Mouse (Mus musculus) heart, postnatal 36 days (tissue): Measurements from ENCODE around the gene Zfp639. TPM values are rescaled to one million over a fixed set of nuclear protein-coding genes. Genes with fewer than 3 reads are reported as not detected.

ENCODE experiments used
- total RNA-seq, 2 experiments: library from RNA; stranded (reverse); gene quantifications; 2 replicates each; pipeline ENCODE4 v1.2.3; 2021

The Zfp639 gene
- total RNA-seq, 2 experiments from 2014 or later, result 27.3 to 31.6 TPM

Other genes with a start within 250 kb of the Zfp639 start
- 1 to 10 TPM; 6.1 to 6.4 TPM for gene Zmat3, start 144.2 kb upstream of the Zfp639 start, total RNA-seq
- gene Pik3ca, start 112.6 kb upstream of the Zfp639 start, total RNA-seq, result 10 to 100 TPM; 48.4 to 52.2 TPM
- gene Kcnmb3, start 18.0 kb upstream of the Zfp639 start, total RNA-seq, result not detected
- 100 to 1,000 TPM; 432 to 477 TPM for gene Mfn1, start 19.2 kb downstream of the Zfp639 start, total RNA-seq
- gene Gnb4, start 106.3 kb downstream of the Zfp639 start, total RNA-seq, result 10 to 100 TPM; 15.7 to 16.2 TPM
- 10 to 100 TPM; 21.8 to 22.4 TPM for gene Actl6a, start 196.0 kb downstream of the Zfp639 start, total RNA-seq
- gene Ndufb5, start 226.7 kb downstream of the Zfp639 start, total RNA-seq, result 100 to 1,000 TPM; 896 to 938 TPM
- gene Mrpl47, start 227.3 kb downstream of the Zfp639 start, total RNA-seq, result 10 to 100 TPM; 30.4 to 34.3 TPM